Mouse (Mus musculus) hematopoietic multipotent progenitor cell, adult 10-12 weeks (in vitro differentiated cells): ENCODE measurements around the gene Rab26. TPM values are rescaled to one million over a fixed set of nuclear protein-coding genes. Genes with fewer than 3 reads are reported as not detected.

Experiments used
- polyA plus RNA-seq: library from polyadenylated mRNA; stranded (reverse); fragments of >175 nt; gene quantifications from 2 replicates; pipeline ENCODE4 v1.2.3, GENCODE M21; 2012; ENCODE audit warnings: low replicate concordance

Gene Rab26
- polyA plus RNA-seq = 0.76 and 1.9 TPM in 2 replicates

DNA sequence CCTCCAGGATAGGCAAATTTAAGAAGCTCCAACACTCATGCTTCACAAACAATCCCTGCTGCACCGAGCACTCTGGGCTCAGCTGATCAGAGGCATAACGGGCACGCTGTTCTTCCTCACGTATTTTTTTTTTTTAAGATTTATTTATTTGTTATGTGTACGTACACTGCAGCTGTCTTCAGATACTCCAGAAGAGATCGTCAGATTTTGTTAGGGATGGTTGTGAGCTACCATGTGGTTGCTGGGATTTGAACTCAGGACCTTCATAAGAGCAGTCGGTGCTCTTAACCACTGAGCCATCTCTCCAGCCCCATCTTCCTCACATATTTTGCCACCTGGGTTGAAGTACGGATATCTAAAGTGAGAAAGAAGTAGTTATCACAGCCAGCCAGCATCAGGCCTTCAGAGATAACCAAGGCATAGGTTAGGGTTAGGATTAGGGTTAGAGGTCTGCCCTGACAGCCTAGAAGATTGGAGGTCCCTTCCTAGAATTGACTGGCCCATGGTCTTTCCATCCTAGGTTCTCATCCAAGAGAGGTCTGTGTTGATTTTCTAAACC, at the start of gene Rab26:
TSS of gene Rab26 (minus strand) at position 51 of the 559 bp plus-strand sequence.

DNA sequence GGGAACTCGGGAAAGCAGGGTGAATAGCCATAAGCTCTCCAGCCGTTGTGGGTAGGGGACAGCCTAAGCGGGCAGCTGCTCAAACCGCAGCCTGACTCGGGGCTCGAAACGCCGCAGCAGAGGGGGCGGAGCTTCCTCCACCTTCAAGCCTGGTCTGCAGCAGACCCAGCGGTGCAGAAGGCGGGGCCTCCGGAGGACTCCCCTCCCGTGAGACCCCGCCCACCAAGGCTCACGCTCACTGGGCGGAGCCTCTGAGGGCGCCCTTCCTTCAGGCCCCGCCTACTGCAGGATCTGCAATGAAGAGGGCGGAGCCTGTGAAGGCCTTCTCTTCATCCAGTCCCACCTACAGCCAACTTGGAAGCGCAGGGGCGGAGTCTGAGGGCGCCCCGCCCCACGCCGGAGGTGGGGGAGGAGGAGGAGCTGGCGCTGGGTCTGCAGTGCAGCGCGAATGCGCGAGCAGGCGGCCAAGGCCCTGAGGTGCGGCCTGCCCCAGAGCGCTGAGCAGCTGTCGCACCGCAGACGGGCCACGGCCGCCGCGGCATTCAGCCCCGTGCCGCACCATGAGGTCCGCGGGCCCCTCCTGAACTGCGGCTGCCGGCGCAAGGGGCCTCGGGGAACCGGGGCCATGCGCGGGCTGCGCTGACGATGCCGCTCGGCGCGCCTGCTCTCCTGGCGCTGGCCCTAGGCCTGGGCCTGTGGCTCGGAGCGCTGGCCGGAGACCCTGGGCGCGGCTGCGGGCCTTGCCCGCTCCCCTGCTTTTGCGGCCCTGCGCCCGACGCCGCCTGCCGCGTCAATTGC, 15.8 kb upstream of the Rab26 start, which contains the start of gene Pkd1:
TSS of gene Pkd1 (plus strand) at position 217 of the 798 bp plus-strand sequence.

DNA sequence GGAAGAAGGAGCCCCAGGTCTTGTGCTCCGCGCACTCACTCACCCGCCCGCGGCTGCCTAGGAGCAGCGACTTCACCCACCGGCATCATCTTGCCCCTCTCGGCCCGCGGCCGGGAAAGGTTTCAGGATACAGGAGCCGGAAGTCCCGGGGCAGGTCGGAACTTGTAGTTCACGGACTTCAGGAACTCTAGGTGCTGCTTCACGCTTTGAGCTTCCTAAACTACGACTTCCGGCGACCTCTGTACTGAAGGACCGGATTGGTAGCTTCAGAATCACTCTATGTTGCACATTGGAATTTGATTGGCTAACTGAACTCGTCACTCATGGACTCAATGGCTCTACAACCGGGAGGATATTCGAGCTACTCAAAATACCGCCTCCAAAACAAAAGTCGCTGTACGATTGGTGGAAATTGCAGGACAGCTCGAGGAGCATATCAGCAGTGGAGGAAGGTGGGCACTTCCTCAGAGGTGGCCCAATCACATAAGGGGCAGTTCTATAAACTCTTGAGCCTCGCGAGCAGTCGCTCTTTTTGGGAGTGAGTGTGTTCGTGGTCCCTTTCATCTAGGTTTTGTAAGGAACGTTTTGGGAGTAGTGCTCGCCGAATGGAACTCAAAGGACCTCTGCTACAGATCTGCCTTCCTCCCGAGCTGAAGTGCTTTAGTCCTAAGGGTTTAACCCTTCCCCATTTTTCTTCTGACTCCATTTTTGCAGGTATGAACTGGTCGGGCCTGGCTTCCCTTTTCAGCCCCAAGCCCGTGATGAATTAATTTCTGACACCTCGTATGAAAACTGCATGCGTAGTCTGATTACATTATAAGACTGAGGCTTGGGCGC, 6.1 kb downstream of the Rab26 start, which contains the start of gene Traf7:
TSS of gene Traf7 (minus strand) at position 216 of the 837 bp plus-strand sequence.

DNA sequence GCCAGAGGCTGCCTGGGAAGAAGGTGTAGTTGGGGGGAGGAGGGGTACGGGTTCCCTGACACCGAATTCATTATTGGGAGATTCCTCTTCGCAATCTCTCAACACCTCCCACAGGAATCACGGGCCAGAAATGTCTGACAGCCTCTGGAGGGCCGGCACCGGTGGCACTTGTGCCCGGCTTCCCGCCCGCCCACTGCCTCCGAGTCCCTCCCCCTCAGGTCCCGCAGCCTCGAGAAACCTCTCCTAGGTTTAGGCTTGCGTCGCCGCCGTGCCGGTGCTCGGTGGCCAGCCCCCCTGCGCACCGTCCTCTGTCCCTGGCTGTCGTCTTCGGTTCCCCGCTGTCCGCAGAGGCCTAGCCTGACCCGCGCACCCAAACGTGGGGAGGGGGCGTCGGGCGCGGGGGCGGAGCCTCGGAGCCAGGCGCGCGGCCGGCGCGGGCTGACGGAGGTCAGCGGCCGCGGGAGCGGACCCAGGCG, 45.8 kb downstream of the Rab26 start, which contains the start of gene Caskin1:
TSS of gene Caskin1 (plus strand) at position 416 of the 476 bp plus-strand sequence.

DNA sequence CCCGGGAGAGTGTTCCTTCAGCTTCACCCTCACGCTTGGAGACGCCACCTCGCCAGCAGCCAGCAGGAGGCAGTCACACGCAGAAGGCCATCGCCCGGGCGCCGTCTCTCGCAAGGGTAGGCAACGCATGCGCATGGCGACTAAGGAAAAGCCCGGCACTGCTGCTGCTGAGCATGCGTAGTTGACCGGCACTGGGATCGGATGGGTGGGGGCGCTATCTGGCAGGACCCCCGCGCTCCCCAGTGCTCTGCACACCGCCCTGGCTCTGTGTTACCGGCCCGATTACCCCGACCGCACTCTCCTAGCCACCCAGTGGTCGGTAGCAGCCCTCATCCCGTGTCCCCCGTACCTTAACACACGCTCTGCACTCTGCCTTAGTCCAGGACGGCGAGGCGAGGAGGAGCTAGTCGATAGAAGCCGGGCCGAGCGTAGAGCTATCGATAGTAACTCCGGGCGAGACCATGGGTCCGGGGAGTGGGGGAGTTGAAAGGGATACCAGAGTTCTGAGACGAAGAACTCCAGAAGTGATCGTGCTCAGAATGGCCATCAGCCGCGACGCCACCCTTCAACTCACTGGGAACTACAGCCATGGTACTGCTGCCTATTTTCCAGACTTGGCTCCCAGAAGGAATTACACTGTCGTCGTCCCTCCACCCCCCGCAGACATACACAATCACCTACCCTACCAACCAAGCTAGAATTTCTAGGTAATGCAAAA, 55.2 kb downstream of the Rab26 start, which contains the start of gene Mlst8:
TSS of gene Mlst8 (minus strand) at position 416 of the 718 bp plus-strand sequence.

Other genes starting within 250 kb of the Rab26 start
- not detected in 2 replicates for gene Abca17, start 183.1 kb downstream of the Rab26 start, polyA plus RNA-seq
- 21.5 and 52.7 TPM in 2 replicates for gene Abca3, start 182.3 kb downstream of the Rab26 start, polyA plus RNA-seq
- 102 and 132 TPM in 2 replicates for gene Rnps1, start 119.6 kb downstream of the Rab26 start, polyA plus RNA-seq
- 29.8 and 42.0 TPM in 2 replicates for gene Eci1, start 107.6 kb downstream of the Rab26 start, polyA plus RNA-seq
- gene Dnase1l2, start 91.1 kb downstream of the Rab26 start, polyA plus RNA-seq = 0.31 and 0.68 TPM in 2 replicates
- 32.1 and 40.4 TPM in 2 replicates for gene E4f1, start 63.9 kb downstream of the Rab26 start, polyA plus RNA-seq
- 27.9 and 34.1 TPM in 2 replicates for gene Pgp, start 63.8 kb downstream of the Rab26 start, polyA plus RNA-seq
- 0.24 and 0.74 TPM in 2 replicates for gene Bricd5, start 60.3 kb downstream of the Rab26 start, polyA plus RNA-seq
- gene Mlst8, start 55.1 kb downstream of the Rab26 start, polyA plus RNA-seq = 5.3 and 8.0 TPM in 2 replicates
- 0.02 and 0.07 TPM in 2 replicates for gene Caskin1, start 45.6 kb downstream of the Rab26 start, polyA plus RNA-seq
- 156 and 190 TPM in 2 replicates for gene Traf7, start 6.3 kb downstream of the Rab26 start, polyA plus RNA-seq
- gene Pkd1, start 15.6 kb upstream of the Rab26 start, polyA plus RNA-seq = 24.7 and 24.9 TPM in 2 replicates
- 37.6 and 45.7 TPM in 2 replicates for gene Tsc2, start 98.4 kb upstream of the Rab26 start, polyA plus RNA-seq
- gene Nthl1, start 98.5 kb upstream of the Rab26 start, polyA plus RNA-seq = 3.8 and 6.9 TPM in 2 replicates
- 3.8 and 6.4 TPM in 2 replicates for gene Slc9a3r2, start 116.1 kb upstream of the Rab26 start, polyA plus RNA-seq
- gene Npw, start 124.2 kb upstream of the Rab26 start, polyA plus RNA-seq = 0.36 and 0.52 TPM in 2 replicates
- gene Zfp598, start 135.5 kb upstream of the Rab26 start, polyA plus RNA-seq = 56.2 and 93.5 TPM in 2 replicates
- 0.15 and 0.24 TPM in 2 replicates for gene Syngr3, start 155.7 kb upstream of the Rab26 start, polyA plus RNA-seq
- gene Gfer, start 161.9 kb upstream of the Rab26 start, polyA plus RNA-seq = 52.3 and 54.6 TPM in 2 replicates
- 5.9 and 10.3 TPM in 2 replicates for gene Noxo1, start 162.0 kb upstream of the Rab26 start, polyA plus RNA-seq
- 8.7 and 12.3 TPM in 2 replicates for gene Tbl3, start 173.4 kb upstream of the Rab26 start, polyA plus RNA-seq
- gene Rnf151, start 183.9 kb upstream of the Rab26 start, polyA plus RNA-seq = 0.16 and 0.36 TPM in 2 replicates
- 42.1 and 88.6 TPM in 2 replicates for gene Rps2, start 183.9 kb upstream of the Rab26 start, polyA plus RNA-seq
- gene Ndufb10, start 190.3 kb upstream of the Rab26 start, polyA plus RNA-seq = 220 and 325 TPM in 2 replicates
- gene Rpl3l, start 193.6 kb upstream of the Rab26 start, polyA plus RNA-seq = 0.31 and 0.38 TPM in 2 replicates
- 43.6 and 56.0 TPM in 2 replicates for gene Msrb1, start 202.4 kb upstream of the Rab26 start, polyA plus RNA-seq
- gene Hs3st6, start 218.8 kb upstream of the Rab26 start, polyA plus RNA-seq = 0.94 and 2.2 TPM in 2 replicates